Mouse (Mus musculus): ENCODE measurements around the gene Spef2. TPM values are rescaled to one million over a fixed set of nuclear protein-coding genes. Genes with fewer than 3 reads are reported as not detected.

The Spef2 gene
- polyA plus RNA-seq, 1 experiment from 2014 or later = not detected

- Histone ChIP-seq H3K27ac (ENCODE audit: low read length) (no peak overlapping the region), H3K4me3 (ENCODE audit: low read depth, low read length) (no peak overlapping the region), H3K9ac (replicated peaks; ENCODE audit: low read depth, low read length) (no peak overlapping the region), H3K9me3 (ENCODE audit: control insufficient read depth, low read depth, low read length) (no peaks in the 10 kb centered on the region), H3K4me1 (ENCODE audit: control insufficient read depth, insufficient read depth, low read length) (no peaks in the 10 kb centered on the region), H3K36me3 (ENCODE audit: control insufficient read depth, insufficient read depth, low read length) (no peaks in the 10 kb centered on the region), H3K4me2 (replicated peaks; ENCODE audit: low read depth, low read length) (no peak overlapping the region), H3K27me3 (ENCODE audit: control insufficient read depth, insufficient read depth, low read length) (no peaks in the 10 kb centered on the region)
- no peak for ATAC-seq (ENCODE audit: insufficient number of reproducible peaks, insufficient read depth, low FRiP score, low read depth)
- 78% methylated on average over 2 of the region's 2 CpGs for WGBS
These were observed 199.7 kb downstream of the Spef2 start for GRCm38 (mm10) chr15:9548951-9549350.

- WGBS = 73% methylated on average over 1 of the region's 1 CpGs
- Histone ChIP-seq H3K4me2 (replicated peaks; ENCODE audit: low read depth, low read length) (no peak overlapping the region), H3K4me1 (ENCODE audit: control insufficient read depth, insufficient read depth, low read length) (no peaks in the 10 kb centered on the region), H3K27ac (ENCODE audit: low read length) (no peak overlapping the region), H3K27me3 (ENCODE audit: control insufficient read depth, insufficient read depth, low read length) (no peaks in the 10 kb centered on the region), H3K36me3 (ENCODE audit: control insufficient read depth, insufficient read depth, low read length) (no peaks in the 10 kb centered on the region), H3K9ac (replicated peaks; ENCODE audit: low read depth, low read length) (no peak overlapping the region), H3K9me3 (ENCODE audit: control insufficient read depth, low read depth, low read length) (no peaks in the 10 kb centered on the region), H3K4me3 (ENCODE audit: low read depth, low read length) (no peak overlapping the region)
- no peak for ATAC-seq (ENCODE audit: insufficient number of reproducible peaks, insufficient read depth, low FRiP score, low read depth)
These were observed 213.5 kb downstream of the Spef2 start for GRCm38 (mm10) chr15:9535200-9535599.

- Histone ChIP-seq H3K9ac (replicated peaks; ENCODE audit: low read depth, low read length) (no peak overlapping the region), H3K36me3 (ENCODE audit: control insufficient read depth, insufficient read depth, low read length) (no peaks in the 10 kb centered on the region), H3K27me3 (ENCODE audit: control insufficient read depth, insufficient read depth, low read length) (no peaks in the 10 kb centered on the region), H3K4me2 (replicated peaks; ENCODE audit: low read depth, low read length) (no peak overlapping the region), H3K27ac (ENCODE audit: low read length) (no peak overlapping the region), H3K4me1 (ENCODE audit: control insufficient read depth, insufficient read depth, low read length) (no peaks in the 10 kb centered on the region), H3K4me3 (ENCODE audit: low read depth, low read length) (no peak overlapping the region), H3K9me3 (ENCODE audit: control insufficient read depth, low read depth, low read length) (no peaks in the 10 kb centered on the region)
- WGBS = 54% methylated on average over 3 of the region's 3 CpGs
- ATAC-seq (ENCODE audit: insufficient number of reproducible peaks, insufficient read depth, low FRiP score, low read depth) = no peak
These were observed 215.2 kb downstream of the Spef2 start for GRCm38 (mm10) chr15:9533356-9533902.

GRCm38 (mm10) chr15:9530076-9530475 is 218.6 kb downstream of the Spef2 start, which contains the start of gene Il7r:
Gene Il7r (minus strand): TSS chr15:9530176.
- no peaks in the 10 kb centered on the region for H3K27me3 ChIP-seq (ENCODE audit: control insufficient read depth, insufficient read depth, low read length)
- no peaks in the 10 kb centered on the region for H3K4me1 ChIP-seq (ENCODE audit: control insufficient read depth, insufficient read depth, low read length)
- WGBS = 85% methylated on average over 4 of the region's 4 CpGs
- no peaks in the 10 kb centered on the region for H3K9me3 ChIP-seq (ENCODE audit: control insufficient read depth, low read depth, low read length)
- H3K4me2 ChIP-seq (replicated peaks; ENCODE audit: low read depth, low read length) = no peak within 1 kb of the TSS
- no peak within 1 kb of the TSS for H3K9ac ChIP-seq (replicated peaks; ENCODE audit: low read depth, low read length)
- no peak within 1 kb of the TSS for H3K27ac ChIP-seq (ENCODE audit: low read length)
- H3K36me3 ChIP-seq (ENCODE audit: control insufficient read depth, insufficient read depth, low read length) = no peaks in the 10 kb centered on the region
- no peak for ATAC-seq (ENCODE audit: insufficient number of reproducible peaks, insufficient read depth, low FRiP score, low read depth)
- no peak within 1 kb of the TSS for H3K4me3 ChIP-seq (ENCODE audit: low read depth, low read length)

GRCm38 (mm10) chr15:9529646-9530045 is 219.0 kb downstream of the Spef2 start:
- no peaks in the 10 kb centered on the region for H3K27me3 ChIP-seq (ENCODE audit: control insufficient read depth, insufficient read depth, low read length)
- no peak overlapping the region for H3K4me2 ChIP-seq (replicated peaks; ENCODE audit: low read depth, low read length)
- 64% methylated on average over 3 of the region's 3 CpGs for WGBS

More at GRCm38 (mm10) chr15:9529646-9530045, 219.0 kb downstream of the Spef2 start:
- Histone ChIP-seq H3K27ac (ENCODE audit: low read length) (no peak overlapping the region), H3K9ac (replicated peaks; ENCODE audit: low read depth, low read length) (no peak overlapping the region), H3K36me3 (ENCODE audit: control insufficient read depth, insufficient read depth, low read length) (no peaks in the 10 kb centered on the region), H3K4me3 (ENCODE audit: low read depth, low read length) (no peak overlapping the region), H3K4me1 (ENCODE audit: control insufficient read depth, insufficient read depth, low read length) (no peaks in the 10 kb centered on the region), H3K9me3 (ENCODE audit: control insufficient read depth, low read depth, low read length) (no peaks in the 10 kb centered on the region)
- no peak for ATAC-seq (ENCODE audit: insufficient number of reproducible peaks, insufficient read depth, low FRiP score, low read depth)

Other genes with a start within 250 kb of the Spef2 start
- gene Il7r, start 218.7 kb downstream of the Spef2 start, polyA plus RNA-seq (2014; fragmentation: Nextera tagmentation; extraction: Ambion mirVana) = 0.36 and 0.62 TPM in 2 replicates